Mouse (Mus musculus) E14TG2a.4 (cell line): ENCODE measurements around the gene Ttyh2.

Source experiments
- H3K27me3 ChIP-seq: 2 replicates; pipeline ENCODE4 v1.6.1; 2014; ENCODE audit warnings: low read length, control low read depth; ENCODE audit not compliant: insufficient read depth
- H3K36me3 ChIP-seq: 2 replicates; pipeline ENCODE4 v1.6.1; 2014; ENCODE audit warnings: low read length, control low read depth; ENCODE audit not compliant: insufficient read depth
- H3K4me1 ChIP-seq: replicated peaks from 2 replicates; pipeline ENCODE4 v1.6.1; 2014; ENCODE audit warnings: low read depth, low read length, control low read depth
- H3K4me3 ChIP-seq: replicated peaks from 2 replicates; pipeline ENCODE4 v1.5.1; 2014; ENCODE audit warnings: mild to moderate bottlenecking, low read length
- H3K9me3 ChIP-seq: 2 replicates; pipeline ENCODE4 v1.6.1; 2014; ENCODE audit warnings: low read length, control low read depth
- CTCF ChIP-seq: conservative IDR thresholded peaks from 2 replicates; pipeline ENCODE4 v1.5.1; 2014; ENCODE audit warnings: low read length
- NANOG ChIP-seq: IDR thresholded peaks from 2 replicates; pipeline ENCODE4 v1.6.1; 2014; ENCODE audit warnings: borderline replicate concordance, low read length, mixed read lengths
- POU5F1 ChIP-seq: IDR thresholded peaks from 2 replicates; pipeline ENCODE4 v1.6.1; 2014; ENCODE audit warnings: low read length, borderline replicate concordance

Ttyh2 gene

GRCm38 (mm10) chr11:114653664-114654063 is 21.6 kb upstream of the Ttyh2 start:
- Histone ChIP-seq H3K27me3 (peaks cover 26% of the 10 kb centered on the region), H3K4me3 (no peak overlapping the region), H3K36me3 (no peaks in the 10 kb centered on the region), H3K4me1 (peaks cover 45% of the 10 kb centered on the region), H3K9me3 (peaks cover 3% of the 10 kb centered on the region)
- TF ChIP-seq CTCF = no peak
- no peak for TF ChIP-seq NANOG
- TF ChIP-seq POU5F1 = no peak

GRCm38 (mm10) chr11:114654552-114654951 is 20.7 kb upstream of the Ttyh2 start:
- TF ChIP-seq POU5F1 (no peak), CTCF (peak; percentile 31)
- Histone ChIP-seq H3K36me3 (no peaks in the 10 kb centered on the region), H3K27me3 (peaks cover 26% of the 10 kb centered on the region), H3K4me3 (no peak overlapping the region), H3K4me1 (peaks cover 45% of the 10 kb centered on the region), H3K9me3 (peaks cover 10% of the 10 kb centered on the region)

- TF ChIP-seq CTCF (no peak), NANOG (no peak), POU5F1 (no peak)
Measured at GRCm38 (mm10) chr11:114655350-114656008, 19.8 kb upstream of the Ttyh2 start.

GRCm38 (mm10) chr11:114656994-114657644 is 18.1 kb upstream of the Ttyh2 start:
- peaks cover 10% of the 10 kb centered on the region for H3K9me3 ChIP-seq
- TF ChIP-seq NANOG = no peak
- no peaks in the 10 kb centered on the region for H3K36me3 ChIP-seq
- peak overlapping the region; percentile 57; the same call in 1 of the 2 replicates for H3K4me3 ChIP-seq
- peaks cover 26% of the 10 kb centered on the region for H3K27me3 ChIP-seq
- peaks cover 34% of the 10 kb centered on the region for H3K4me1 ChIP-seq

More at GRCm38 (mm10) chr11:114655350-114656008, 19.8 kb upstream of the Ttyh2 start:
- H3K9me3 ChIP-seq = peaks cover 10% of the 10 kb centered on the region
- H3K4me3 ChIP-seq = no peak overlapping the region
- H3K27me3 ChIP-seq = peaks cover 26% of the 10 kb centered on the region
- peaks cover 40% of the 10 kb centered on the region for H3K4me1 ChIP-seq
- H3K36me3 ChIP-seq = no peaks in the 10 kb centered on the region

GRCm38 (mm10) chr11:114657737-114658136 is 17.5 kb upstream of the Ttyh2 start:
- H3K4me1 ChIP-seq = peaks cover 32% of the 10 kb centered on the region
- H3K4me3 ChIP-seq = no peak overlapping the region
- H3K9me3 ChIP-seq = peaks cover 10% of the 10 kb centered on the region
- H3K36me3 ChIP-seq = no peaks in the 10 kb centered on the region
- no peak for TF ChIP-seq NANOG
- no peak for TF ChIP-seq POU5F1
- peak; percentile 75 for TF ChIP-seq CTCF
- H3K27me3 ChIP-seq = peaks cover 24% of the 10 kb centered on the region

GRCm38 (mm10) chr11:114662161-114662560 is 13.1 kb upstream of the Ttyh2 start:
- no peak overlapping the region for H3K4me3 ChIP-seq
- TF ChIP-seq CTCF = no peak
- TF ChIP-seq NANOG = no peak
- TF ChIP-seq POU5F1 = no peak

GRCm38 (mm10) chr11:114662746-114663362 is 12.4 kb upstream of the Ttyh2 start:
- peaks cover 24% of the 10 kb centered on the region for H3K4me1 ChIP-seq
- peaks cover 10% of the 10 kb centered on the region for H3K9me3 ChIP-seq
- H3K27me3 ChIP-seq = no peaks in the 10 kb centered on the region
- no peaks in the 10 kb centered on the region for H3K36me3 ChIP-seq
- no peak for TF ChIP-seq POU5F1
- peak; percentile 81 for TF ChIP-seq CTCF
- no peak overlapping the region for H3K4me3 ChIP-seq

More at GRCm38 (mm10) chr11:114662161-114662560, 13.1 kb upstream of the Ttyh2 start:
- Histone ChIP-seq H3K4me1 (peaks cover 24% of the 10 kb centered on the region), H3K27me3 (no peaks in the 10 kb centered on the region), H3K36me3 (no peaks in the 10 kb centered on the region), H3K9me3 (peaks cover 10% of the 10 kb centered on the region)

- Histone ChIP-seq H3K9me3 (peaks cover 1% of the 10 kb centered on the region), H3K4me3 (no peak overlapping the region), H3K27me3 (no peaks in the 10 kb centered on the region), H3K36me3 (peaks cover 2% of the 10 kb centered on the region), H3K4me1 (peaks cover 24% of the 10 kb centered on the region)
- TF ChIP-seq NANOG (no peak), CTCF (no peak), POU5F1 (no peak)
Measured at GRCm38 (mm10) chr11:114664164-114664563, 11.1 kb upstream of the Ttyh2 start.
